Mouse (Mus musculus) urinary bladder, postnatal 14 days (tissue): Measurements from ENCODE around the gene Sema6d.
"Not testable (repeated sequence)": the region's sequence is repeated elsewhere in the genome, so short reads cannot be mapped to it uniquely, and the experiment has no call there.

Experiments
- DNase-seq: peaks from one replicate; pipeline ENCODE4 v3.0.0; 2021; ENCODE audit warnings: low spot score

Gene Sema6d

GRCm38 (mm10) chr2:124293601-124294000 is 203.8 kb downstream of the Sema6d start:
- DNase-seq, result no peak

GRCm38 (mm10) chr2:124298351-124298750 is 208.6 kb downstream of the Sema6d start:
- peak; percentile 11 for DNase-seq

- no peak for DNase-seq
Measured at GRCm38 (mm10) chr2:124298872-124299271, 209.1 kb downstream of the Sema6d start.

- DNase-seq, result no peak
Measured at GRCm38 (mm10) chr2:124308605-124309004, 218.8 kb downstream of the Sema6d start.

GRCm38 (mm10) chr2:124309361-124310128 is 219.8 kb downstream of the Sema6d start:
- peak; percentile 5 for DNase-seq

- no peak for DNase-seq
Measured at GRCm38 (mm10) chr2:124322528-124323215, 232.9 kb downstream of the Sema6d start.

- DNase-seq, result no peak
Measured at GRCm38 (mm10) chr2:124324107-124324724, 234.4 kb downstream of the Sema6d start.

- no peak for DNase-seq
Measured at GRCm38 (mm10) chr2:124329473-124330130, 239.8 kb downstream of the Sema6d start.

- no peak for DNase-seq
Measured at GRCm38 (mm10) chr2:124332890-124333289, 243.1 kb downstream of the Sema6d start.

GRCm38 (mm10) chr2:124334655-124335054 is 244.9 kb downstream of the Sema6d start:
- not testable (repeated sequence) for DNase-seq

GRCm38 (mm10) chr2:124338296-124338695 is 248.5 kb downstream of the Sema6d start:
- no peak for DNase-seq

- DNase-seq, result no peak
Measured at GRCm38 (mm10) chr2:124354191-124354590, 264.4 kb downstream of the Sema6d start.

- DNase-seq, result no peak
Measured at GRCm38 (mm10) chr2:124354716-124355115, 264.9 kb downstream of the Sema6d start.

GRCm38 (mm10) chr2:124369291-124369690 is 279.5 kb downstream of the Sema6d start:
- DNase-seq, result no peak

GRCm38 (mm10) chr2:124369991-124370390 is 280.2 kb downstream of the Sema6d start:
- peak; percentile 60 for DNase-seq

- no peak for DNase-seq
Measured at GRCm38 (mm10) chr2:124371363-124371762, 281.6 kb downstream of the Sema6d start.

GRCm38 (mm10) chr2:124385053-124385452 is 295.3 kb downstream of the Sema6d start:
- no peak for DNase-seq

GRCm38 (mm10) chr2:124385722-124386121 is 296.0 kb downstream of the Sema6d start:
- DNase-seq, result no peak

- no peak for DNase-seq
Measured at GRCm38 (mm10) chr2:124388269-124388668, 298.5 kb downstream of the Sema6d start.

- DNase-seq, result no peak
Measured at GRCm38 (mm10) chr2:124396733-124397132, 307.0 kb downstream of the Sema6d start.

- no peak for DNase-seq
Measured at GRCm38 (mm10) chr2:124397304-124397703, 307.5 kb downstream of the Sema6d start.

- DNase-seq, result no peak
Measured at GRCm38 (mm10) chr2:124399611-124400010, 309.8 kb downstream of the Sema6d start.
